Mouse (Mus musculus) mesoderm, embryonic 11.5 days (tissue): Measurements from ENCODE around the gene Zfp3.

Experiments used
- DNase-seq: peaks from one replicate; pipeline ENCODE4 v3.0.0-alpha.2; 2012; ENCODE audit warnings: low read depth, low spot score

The Zfp3 gene

GRCm38 (mm10) chr11:70807630-70808029, 43.6 kb downstream of the Zfp3 start:
- no peak for DNase-seq

GRCm38 (mm10) chr11:70808101-70808500, 44.1 kb downstream of the Zfp3 start:
- no peak for DNase-seq

DNA sequence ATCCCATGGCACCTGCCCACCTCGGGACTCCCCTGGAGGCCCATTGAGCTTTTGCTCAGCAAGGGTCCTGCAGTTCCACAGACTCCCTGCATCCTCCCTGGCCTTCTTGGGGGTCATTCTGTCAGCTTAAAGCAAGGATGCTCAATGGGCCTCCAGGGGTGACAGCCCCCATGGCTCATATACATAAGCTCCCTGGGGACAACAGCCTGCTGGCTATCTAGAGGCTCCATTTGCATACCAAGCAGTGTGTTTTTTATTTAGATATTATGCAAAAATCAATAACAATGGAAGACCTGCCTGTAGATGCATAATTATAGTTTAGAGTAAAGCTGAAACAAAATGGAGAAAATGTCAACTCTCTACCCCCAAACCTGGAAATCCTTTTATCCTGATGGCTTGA, 45.0 kb downstream of the Zfp3 start:
- no peak for DNase-seq

- DNase-seq: no peak
Observed at GRCm38 (mm10) chr11:70811041-70811440, 47.0 kb downstream of the Zfp3 start.

DNA sequence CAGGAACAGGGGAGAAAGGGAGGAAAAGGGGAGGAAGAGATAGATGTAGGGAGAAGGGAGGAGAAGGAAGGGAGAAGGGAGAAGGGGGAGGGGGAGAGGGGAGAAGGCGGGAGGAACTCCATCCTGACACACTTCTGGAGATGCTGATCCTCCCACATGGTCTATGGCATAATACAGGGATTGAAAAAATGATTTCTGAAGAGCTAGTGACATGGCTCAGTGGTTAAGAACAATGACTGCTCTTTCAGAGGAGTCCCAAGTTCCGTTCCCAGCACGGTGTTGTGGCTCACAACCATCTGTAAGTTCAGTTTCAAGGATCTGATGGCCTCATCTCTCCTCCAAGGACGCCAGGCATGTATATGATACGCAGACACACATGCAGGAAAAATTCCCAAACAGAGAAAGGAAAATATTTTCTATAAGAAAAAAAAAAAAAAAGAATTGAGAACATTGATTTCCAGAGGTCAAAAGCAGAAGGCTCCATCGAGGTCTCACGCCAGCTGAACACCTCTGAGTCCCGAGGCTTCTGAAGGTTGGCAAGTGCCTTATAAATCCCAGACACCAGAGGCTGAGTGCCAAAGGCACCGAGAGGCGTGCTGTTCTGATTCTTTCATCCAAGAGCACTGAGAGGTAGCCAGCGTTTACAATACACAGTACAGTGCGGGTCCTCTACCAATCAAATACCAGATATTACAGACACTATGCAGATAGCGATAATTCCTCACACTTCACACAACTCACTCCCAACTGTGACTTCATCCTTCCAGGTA, 47.6 kb downstream of the Zfp3 start:
- no peak for DNase-seq

GRCm38 (mm10) chr11:70812365-70812764, 48.4 kb downstream of the Zfp3 start, which contains the start of gene Scimp:
Gene Scimp, minus strand, starts transcription at chr11:70812586.
- DNase-seq: no peak

DNA sequence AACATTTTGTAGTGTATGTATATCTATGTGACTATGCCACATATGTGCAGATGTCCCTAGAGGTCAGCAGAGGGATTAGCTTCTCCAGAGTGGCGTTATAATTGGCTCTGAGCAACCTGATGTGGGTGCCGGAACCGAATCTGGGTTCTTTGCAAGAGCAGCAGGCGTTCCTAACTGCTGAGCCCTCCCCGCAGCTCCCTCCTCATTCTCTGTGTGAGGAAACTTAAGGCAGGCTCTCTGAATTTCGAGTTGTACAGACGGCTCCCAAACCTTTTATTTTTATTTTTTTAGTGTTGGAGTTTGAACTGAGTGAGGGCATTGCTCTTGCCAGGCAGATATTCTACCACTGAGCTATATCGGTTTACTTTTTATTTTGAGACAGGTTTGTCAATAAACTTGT, 51.1 kb downstream of the Zfp3 start:
- no peak for DNase-seq

DNA sequence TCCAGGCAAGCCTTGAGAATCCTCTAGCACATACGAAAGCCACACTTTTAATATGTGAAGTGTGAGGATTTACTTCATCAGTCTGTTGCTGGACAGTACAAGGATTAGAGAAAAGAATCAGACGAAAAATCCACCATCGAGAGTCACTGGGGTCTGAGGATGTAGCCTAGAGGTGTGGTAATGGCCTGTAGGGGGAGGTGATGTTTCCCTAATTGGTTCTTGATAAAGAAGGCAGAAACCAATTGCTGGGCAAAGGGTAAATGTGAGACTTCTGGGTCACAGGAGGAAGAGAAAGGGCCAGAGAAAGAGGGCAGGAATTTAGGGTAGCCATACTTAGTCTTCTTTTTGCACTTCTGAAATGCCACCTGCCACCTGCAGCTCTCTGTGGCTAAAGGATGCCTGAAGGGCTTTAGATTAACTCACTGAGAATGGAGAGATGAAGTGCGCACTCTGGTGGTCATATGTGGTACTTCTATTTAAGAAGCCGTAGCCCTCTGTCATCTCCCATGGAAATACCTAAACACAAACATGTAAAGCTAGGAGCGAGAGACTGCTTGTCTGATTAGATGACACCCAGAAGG, 51.6 kb downstream of the Zfp3 start:
- peak; percentile 79 for DNase-seq

DNA sequence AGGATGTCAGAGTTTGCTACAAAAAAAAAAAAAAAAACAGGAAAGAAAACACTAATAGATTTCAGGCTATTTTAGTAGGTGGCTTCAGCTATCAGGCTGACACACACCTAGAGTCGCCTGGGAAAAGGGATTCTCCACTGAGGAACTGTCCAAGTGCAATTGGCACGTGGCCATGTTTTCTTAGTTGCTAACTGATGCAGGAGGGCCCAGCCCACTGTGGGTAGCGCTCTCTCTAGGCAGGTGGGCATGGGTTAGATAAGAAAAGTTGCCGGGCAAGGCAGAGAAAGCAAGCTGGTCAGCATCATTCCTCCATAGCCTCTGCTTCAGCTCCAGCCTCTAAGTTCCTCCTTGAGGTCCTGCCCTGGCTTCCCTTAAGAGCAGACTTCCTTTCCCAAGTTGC, 52.8 kb downstream of the Zfp3 start:
- DNase-seq: no peak

- DNase-seq: no peak
Observed at GRCm38 (mm10) chr11:70820120-70820519, 56.1 kb downstream of the Zfp3 start.

DNA sequence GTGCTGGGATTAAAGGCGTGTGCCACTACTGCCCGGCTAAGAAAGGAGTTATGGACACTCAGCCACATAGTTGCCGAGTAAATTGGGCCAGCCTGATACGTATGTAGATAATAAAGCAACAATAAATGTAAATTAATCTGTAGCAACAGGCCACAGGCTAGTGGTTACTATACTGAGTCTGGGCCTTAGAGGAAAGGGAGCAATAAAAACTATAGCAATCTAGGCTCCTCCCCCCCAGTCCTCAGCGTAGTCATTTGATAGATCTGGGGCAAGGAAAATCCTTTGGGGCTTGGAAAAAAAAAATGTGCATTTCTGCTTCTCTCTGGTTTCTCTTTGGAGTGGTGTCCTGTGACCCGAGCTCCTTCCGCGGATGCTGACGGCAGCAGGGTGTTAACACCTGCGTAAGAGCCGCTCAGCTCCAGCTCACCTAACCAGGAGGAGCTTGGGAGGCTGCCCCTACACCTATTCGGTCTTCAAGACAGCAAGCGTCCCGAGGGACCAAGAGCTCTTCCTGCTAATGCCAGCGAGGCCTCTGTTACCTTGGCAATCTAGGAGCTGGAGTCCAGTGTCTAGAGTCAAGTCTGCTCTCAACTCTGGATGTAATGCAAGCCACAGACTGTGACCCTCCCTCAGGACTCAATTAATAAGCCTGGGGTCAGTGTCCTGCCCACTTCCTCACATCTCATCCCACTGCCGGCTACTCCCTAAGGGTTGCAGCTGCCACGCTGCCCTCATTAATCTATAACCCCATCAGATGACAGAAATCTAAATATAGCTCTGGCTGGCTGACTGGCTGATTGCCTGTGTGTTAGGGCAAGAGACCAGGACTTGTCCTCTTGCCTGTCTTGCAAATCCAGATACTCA, 58.0 kb downstream of the Zfp3 start:
- DNase-seq: peak; percentile 30
